Comparison of ENCODE assay signal across 8 mouse cellular contexts in genomic region chr2:52073141-52073904, GRCm38 (mm10). TPM values are rescaled to one million over a fixed set of nuclear protein-coding genes. Genes with fewer than 3 reads are reported as not detected.
DNase-seq lines count a peak whose midpoint lies in the region; ATAC-seq and TF ChIP-seq lines count a peak whose summit lies in the region.

No protein-coding gene starts in this region.

- peak overlapping the region; percentile 95 for H3K9ac ChIP-seq in embryonic facial prominence, embryonic 15.5 days
- peak overlapping the region; percentile 98 for H3K9ac ChIP-seq in heart, embryonic 16.5 days (ENCODE audit: low read length)
- H3K9ac ChIP-seq in liver, adult 2 months (ENCODE audit: low read depth, low read length), result peak overlapping the region; percentile 94
- H3K9ac ChIP-seq in midbrain, embryonic 15.5 days, result peak overlapping the region; percentile 77

- peak overlapping the region; percentile 88 for H3K4me3 ChIP-seq in G1E (ENCODE audit: low read depth, low read length)
- peak overlapping the region; percentile 97 for H3K4me3 ChIP-seq in embryonic facial prominence, embryonic 15.5 days (replicated peaks)
- peak overlapping the region; percentile 88 for H3K4me3 ChIP-seq in heart, embryonic 16.5 days (ENCODE audit: low read length)
- peak overlapping the region; percentile 93 for H3K4me3 ChIP-seq in liver, adult 2 months (ENCODE audit: insufficient read depth, low read depth, low read length)
- H3K4me3 ChIP-seq in midbrain, embryonic 15.5 days, result peak overlapping the region; percentile 91

- peaks cover 9% of the 10 kb centered on the region for H3K27me3 ChIP-seq in G1E (ENCODE audit: insufficient read depth, low read length)
- H3K27me3 ChIP-seq in embryonic facial prominence, embryonic 15.5 days, result no peaks in the 10 kb centered on the region
- H3K27me3 ChIP-seq in heart, embryonic 16.5 days (ENCODE audit: control insufficient read depth, insufficient read depth, low read length), result no peaks in the 10 kb centered on the region
- no peaks in the 10 kb centered on the region for H3K27me3 ChIP-seq in liver, adult 2 months (ENCODE audit: control insufficient read depth, insufficient read depth, low read length)
- H3K27me3 ChIP-seq in midbrain, embryonic 15.5 days (replicated peaks), result no peaks in the 10 kb centered on the region

- peaks cover 19% of the 10 kb centered on the region for H3K4me1 ChIP-seq in G1E (ENCODE audit: insufficient read depth, low read depth, low read length)
- 0 out of 2 replicates have a peak, but pooled peaks cover 10% of the 10 kb centered on the region for H3K4me1 ChIP-seq in embryonic facial prominence, embryonic 15.5 days
- H3K4me1 ChIP-seq in heart, embryonic 16.5 days (ENCODE audit: control insufficient read depth, insufficient read depth, low read length), result peaks cover 13% of the 10 kb centered on the region
- H3K4me1 ChIP-seq in liver, adult 2 months (ENCODE audit: control insufficient read depth, insufficient read depth, low read length), result peaks cover 6% of the 10 kb centered on the region
- peaks cover 16% of the 10 kb centered on the region for H3K4me1 ChIP-seq in midbrain, embryonic 15.5 days

- peak overlapping the region; percentile 90 for H3K27ac ChIP-seq in embryonic facial prominence, embryonic 15.5 days (replicated peaks)
- H3K27ac ChIP-seq in heart, embryonic 16.5 days (ENCODE audit: low read length), result peak overlapping the region; percentile 83
- H3K27ac ChIP-seq in liver, adult 2 months (replicated peaks; ENCODE audit: insufficient read depth, low read depth, low read length), result peak overlapping the region; percentile 63
- H3K27ac ChIP-seq in midbrain, embryonic 15.5 days, result peak overlapping the region; percentile 81

- no peak for TF ChIP-seq POLR2A in liver, adult 2 months (IDR thresholded peaks at IDR 0.05; ENCODE audit: extremely low read depth, insufficient read depth, low read length)

- TF ChIP-seq CTCF in G1E (IDR thresholded peaks at IDR 0.05; ENCODE audit: low read depth, low read length), result no peak
- TF ChIP-seq CTCF in liver, adult 2 months (IDR thresholded peaks at IDR 0.05; ENCODE audit: low read depth, low read length), result no peak

- peak; percentile 27 to 62 for DNase-seq in heart, adult 18-20 months
- DNase-seq in heart, postnatal 25 days (ENCODE audit: low spot score), result no peak
- peak; percentile 4 for DNase-seq in G1E (ENCODE audit: low spot score)
- no peak for DNase-seq in liver, adult 2 months (ENCODE audit: extremely low read depth, low read depth, low spot score)
- peak; percentile 57 for DNase-seq in thymus, postnatal 25 days

- intact Hi-C loops in heart, postnatal 25 days (cut with DNase I), result loop anchor here (2.0 to 10.0 kb wide), 3 partner anchors 101 to 1779 kb away; partner anchors contain the start of genes Arl5a, Mmadhc and Nmi

- no peaks in the 10 kb centered on the region; the same call in 1 of the 2 replicates for H3K79me2 ChIP-seq in liver, adult 2 months (ENCODE audit: control insufficient read depth, insufficient read depth, low read length)

- peaks cover 35% of the 10 kb centered on the region for H3K36me3 ChIP-seq in G1E (replicated peaks)
- H3K36me3 ChIP-seq in embryonic facial prominence, embryonic 15.5 days, result peaks cover 20% of the 10 kb centered on the region
- H3K36me3 ChIP-seq in heart, embryonic 16.5 days (ENCODE audit: control insufficient read depth, insufficient read depth), result peaks cover 22% of the 10 kb centered on the region
- H3K36me3 ChIP-seq in liver, adult 2 months (ENCODE audit: control insufficient read depth, insufficient read depth, low read length), result peaks cover 11% of the 10 kb centered on the region
- H3K36me3 ChIP-seq in midbrain, embryonic 15.5 days (replicated peaks), result no peaks in the 10 kb centered on the region; the same call in 1 of the 2 replicates

- peak overlapping the region; percentile 56 for H3K4me2 ChIP-seq in embryonic facial prominence, embryonic 15.5 days (replicated peaks)
- peak overlapping the region; percentile 82 for H3K4me2 ChIP-seq in heart, embryonic 16.5 days (ENCODE audit: low read depth, low read length)
- H3K4me2 ChIP-seq in midbrain, embryonic 15.5 days, result peak overlapping the region; percentile 59

- H3K9me3 ChIP-seq in G1E (replicated peaks), result no peaks in the 10 kb centered on the region
- H3K9me3 ChIP-seq in embryonic facial prominence, embryonic 15.5 days (replicated peaks), result no peaks in the 10 kb centered on the region
- H3K9me3 ChIP-seq in heart, embryonic 16.5 days (replicated peaks; ENCODE audit: control insufficient read depth, low read length), result no peaks in the 10 kb centered on the region
- H3K9me3 ChIP-seq in midbrain, embryonic 15.5 days, result no peaks in the 10 kb centered on the region

- no peak for ATAC-seq in G1E (ENCODE audit: extremely low read depth, insufficient number of reproducible peaks, low FRiP score, poor library complexity, severe bottlenecking)
- no peak; the same call in 1 of the 2 replicates for ATAC-seq in embryonic facial prominence, embryonic 15.5 days (ENCODE audit: insufficient number of reproducible peaks, low FRiP score, low TSS enrichment, low read depth)
- peak; percentile 37; the same call in 1 of the 2 replicates for ATAC-seq in heart, embryonic 16.5 days (replicated peaks; ENCODE audit: extremely low read depth, insufficient read depth, low FRiP score)
- ATAC-seq in midbrain, embryonic 15.5 days (replicated peaks), result peak; percentile 69

- WGBS in embryonic facial prominence, embryonic 15.5 days, result 1% methylated on average over 56 of the region's 56 CpGs
- 2% methylated on average over 56 of the region's 56 CpGs for WGBS in heart, embryonic 16.5 days
- 2% methylated on average over 56 of the region's 56 CpGs for WGBS in liver, adult 2 months
- 1% methylated on average over 55 of the region's 56 CpGs for WGBS in midbrain, embryonic 15.5 days

RNA-seq across cellular contexts. Expression of gene Rif1, which starts 0.7 kb away (rescaled TPM):
- total RNA-seq in heart, adult 18-20 months (2021), result 10 to 100 TPM; 20.6 to 22.0 TPM
- 10 to 100 TPM; 19.2 to 21.7 TPM for total RNA-seq in heart, postnatal 25 days (2021)
- total RNA-seq in G1E (2014; fragmentation: Nextera tagmentation) (193 and 217 TPM in 2 replicates), G1E (2017) (126 and 145 TPM in 2 replicates)
- 19.3 and 24.0 TPM in 2 replicates for polyA plus RNA-seq in G1E (2012)
- polyA plus RNA-seq in embryonic facial prominence, embryonic 15.5 days (2015; fragmentation: Nextera tagmentation; extraction: Ambion mirVana), result 28.9 and 34.7 TPM in 2 replicates
- 13.7 and 18.1 TPM in 2 replicates for polyA plus RNA-seq in heart, embryonic 16.5 days (2015; fragmentation: Nextera tagmentation; extraction: Ambion mirVana)
- 12.8 and 13.3 TPM in 2 replicates for total RNA-seq in liver, adult 2 months (2014; rRNA removed)
- polyA plus RNA-seq in liver, adult 2 months (2012; rRNA removed), result 0.54 and 1.1 TPM in 2 replicates
- 21.6 and 23.8 TPM in 2 replicates for polyA plus RNA-seq in midbrain, embryonic 15.5 days (2015; fragmentation: Nextera tagmentation; extraction: Ambion mirVana)

RNA-seq across cellular contexts. Expression of gene Tnfaip6, which starts 35.5 kb away (rescaled TPM):
- total RNA-seq in heart, adult 18-20 months (2021), result under 1 TPM; 0.45 to 0.59 TPM
- under 1 TPM; 0.75 to 0.98 TPM for total RNA-seq in heart, postnatal 25 days (2021)
- total RNA-seq in G1E (2014; fragmentation: Nextera tagmentation), result not detected in 2 replicates
- not detected in 2 replicates for total RNA-seq in G1E (2017)
- polyA plus RNA-seq in G1E (2012), result not detected in 2 replicates
- 50.4 and 51.4 TPM in 2 replicates for polyA plus RNA-seq in embryonic facial prominence, embryonic 15.5 days (2015; fragmentation: Nextera tagmentation; extraction: Ambion mirVana)
- 2.2 and 3.1 TPM in 2 replicates for polyA plus RNA-seq in heart, embryonic 16.5 days (2015; fragmentation: Nextera tagmentation; extraction: Ambion mirVana)
- total RNA-seq in liver, adult 2 months (2014; rRNA removed), result 0.09 and 0.13 TPM in 2 replicates
- polyA plus RNA-seq in liver, adult 2 months (2012; rRNA removed), result not detected in 2 replicates
- polyA plus RNA-seq in midbrain, embryonic 15.5 days (2015; fragmentation: Nextera tagmentation; extraction: Ambion mirVana), result 3.2 and 3.7 TPM in 2 replicates

Comparison
In these comparisons a context has a peak if more than half of its experiments do, and no peak if none do; other contexts are left out.
1. DNase-seq: peak in heart, adult 18-20 months (2 of 2), G1E (single experiment) and thymus, postnatal 25 days (single experiment); none in heart, postnatal 25 days (single experiment) and liver, adult 2 months (single experiment).
2. ATAC-seq: peak in heart, embryonic 16.5 days (single experiment) and midbrain, embryonic 15.5 days (single experiment); none in G1E (single experiment) and embryonic facial prominence, embryonic 15.5 days (single experiment).
3. RNA of gene Tnfaip6, which starts 35.5 kb away (polyA plus RNA-seq): 50.4 to 51.4 TPM in embryonic facial prominence, embryonic 15.5 days; 3.2 to 3.7 TPM in midbrain, embryonic 15.5 days, 2.2 to 3.1 TPM in heart, embryonic 16.5 days, not detected in liver, adult 2 months and not detected in G1E; every median in the first group is over 10 times any median in the second.
4. Peak in every context shown above with its lines, with median percentiles within 50 percentile points of each other: H3K4me3 ChIP-seq, H3K27ac ChIP-seq, H3K4me2 ChIP-seq and H3K9ac ChIP-seq.